Mouse (Mus musculus) naive thymus-derived CD4-positive, alpha-beta T cell, adult 5 months (primary cell): ENCODE results near the gene Mepe. TPM values are rescaled to one million over a fixed set of nuclear protein-coding genes. Genes with fewer than 3 reads are reported as not detected.

ENCODE experiments used
- polyA plus RNA-seq: library from polyadenylated mRNA; unstranded; fragments of 100-300 nt; shearing (Covaris generic); gene quantifications from one replicate; pipeline ENCODE4 v1.2.1, GENCODE M21; 2017

Gene Mepe
- not detected for polyA plus RNA-seq

GRCm38 (mm10) chr5:104325029-104325428, at the start of gene Mepe:
TSS of gene Mepe (plus strand) at chr5:104325329.

GRCm38 (mm10) chr5:104298994-104299393, 26.1 kb upstream of the Mepe start, which contains the start of gene Ibsp:
TSS of gene Ibsp (plus strand) at chr5:104299171.

Other genes starting within 250 kb of the Mepe start
- gene Gm17660, start 247.7 kb upstream of the Mepe start, polyA plus RNA-seq, result not detected
- gene Sparcl1, start 211.6 kb upstream of the Mepe start, polyA plus RNA-seq, result not detected
- gene Dspp, start 154.6 kb upstream of the Mepe start, polyA plus RNA-seq, result not detected
- gene Dmp1, start 122.7 kb upstream of the Mepe start, polyA plus RNA-seq, result not detected
- not detected for gene Ibsp, start 26.2 kb upstream of the Mepe start, polyA plus RNA-seq
- not detected for gene Spp1, start 109.8 kb downstream of the Mepe start, polyA plus RNA-seq
- 0.11 TPM for gene Pkd2, start 134.1 kb downstream of the Mepe start, polyA plus RNA-seq
- 21.5 TPM for gene BC005561, start 183.0 kb downstream of the Mepe start, polyA plus RNA-seq